Mouse (Mus musculus) embryonic facial prominence, embryonic 12.5 days (tissue): ENCODE results near the gene Tmem237. TPM values are rescaled to one million over a fixed set of nuclear protein-coding genes. Genes with fewer than 3 reads are reported as not detected.

Source experiments
- ATAC-seq: fragments of 200-750 bp; cut with Nextera tagmentation; 2 replicates; pipeline ENCODE4 v1.8.0; 2017; ENCODE audit not compliant: insufficient number of reproducible peaks, insufficient read depth, low FRiP score, low TSS enrichment
- H3K27ac ChIP-seq: fragments of 300-500 bp; sonication (generic); 2 replicates; pipeline ENCODE4 v1.5.1; 2016; ENCODE audit warnings: mild to moderate bottlenecking
- H3K27me3 ChIP-seq: fragments of 300-500 bp; sonication (generic); 2 replicates; pipeline ENCODE4 v1.6.1; 2016; ENCODE audit warnings: mild to moderate bottlenecking, moderate library complexity
- H3K36me3 ChIP-seq: fragments of 300-500 bp; sonication (generic); 2 replicates; pipeline ENCODE4 v1.6.1; 2016; ENCODE audit warnings: mild to moderate bottlenecking
- H3K4me1 ChIP-seq: fragments of 300-500 bp; sonication (generic); 2 replicates; pipeline ENCODE4 v1.6.1; 2016
- H3K4me2 ChIP-seq: fragments of 300-500 bp; sonication (generic); replicated peaks from 2 replicates; pipeline ENCODE4 v1.6.1; 2016; ENCODE audit warnings: mild to moderate bottlenecking, moderate library complexity
- H3K4me3 ChIP-seq: fragments of 300-500 bp; sonication (generic); 2 replicates; pipeline ENCODE4 v1.5.1; 2016; ENCODE audit warnings: mild to moderate bottlenecking
- H3K9ac ChIP-seq: fragments of 300-500 bp; sonication (generic); 2 replicates; pipeline ENCODE4 v1.6.1; 2016; ENCODE audit warnings: mild to moderate bottlenecking, moderate library complexity
- H3K9me3 ChIP-seq: fragments of 300-500 bp; sonication (generic); 2 replicates; pipeline ENCODE4 v1.6.1; 2016; ENCODE audit warnings: mild to moderate bottlenecking, moderate library complexity
- WGBS: fragments of 180-500 bp; shearing (Covaris S2); methylation state at CpG from one replicate; pipeline ENCODE4 v1.1.7; 2016; 5-methylcytosine and 5-hydroxymethylcytosine counted together
- polyA plus RNA-seq: library from polyadenylated mRNA; unstranded; fragments of >200 nt; fragmentation: Nextera tagmentation; extraction: Ambion mirVana; gene quantifications from 2 replicates; pipeline ENCODE4 v1.2.1, GENCODE M21; 2016

Tmem237 gene
- 35.6 and 37.0 TPM in 2 replicates for polyA plus RNA-seq

DNA sequence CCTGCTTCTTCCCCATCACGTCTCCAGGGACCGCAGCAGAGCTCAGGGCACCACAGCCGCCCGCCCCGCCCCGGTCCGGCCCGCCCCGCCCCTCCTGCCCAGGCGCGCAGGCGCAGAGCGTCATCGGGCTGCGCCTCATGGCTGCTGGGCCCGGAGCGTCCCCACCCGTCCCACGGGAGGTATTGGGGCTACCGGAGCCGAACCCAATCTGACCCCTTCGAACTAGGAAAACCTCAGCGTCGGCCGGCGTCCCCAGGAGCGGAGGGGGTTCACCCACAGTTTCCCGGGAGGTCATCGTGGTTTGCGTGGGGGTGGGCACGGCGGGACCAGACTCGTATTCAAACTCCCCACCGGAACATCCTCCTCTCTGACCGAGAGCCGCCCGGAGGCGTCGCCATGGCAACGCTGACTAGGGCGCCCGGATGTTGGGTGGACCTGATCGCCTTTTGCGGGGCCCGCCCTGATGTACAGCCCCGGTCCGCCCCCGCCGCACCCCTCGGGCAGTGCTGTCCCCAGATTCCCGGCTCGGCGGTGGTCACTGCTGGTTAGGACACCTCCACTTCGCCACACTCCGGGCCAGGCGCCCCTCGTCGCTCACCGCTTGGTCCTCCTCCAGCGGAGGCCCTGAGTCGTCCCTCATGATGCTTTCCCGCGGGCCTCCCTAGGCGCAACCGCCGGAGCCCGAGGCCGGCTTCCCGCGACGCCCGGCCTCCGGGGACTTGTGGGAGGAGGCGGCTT is at the start of gene Tmem237:
Tmem237 (minus strand) TSS at position 689 of the 738 bp plus-strand sequence.
- peak within 1 kb of the TSS; percentile 88 for H3K9ac ChIP-seq
- no peaks in the 10 kb centered on the region for H3K9me3 ChIP-seq
- peak within 1 kb of the TSS; percentile 85 for H3K27ac ChIP-seq
- H3K4me2 ChIP-seq: peak within 1 kb of the TSS; percentile 83
- H3K36me3 ChIP-seq: no peaks in the 10 kb centered on the region; the same call in 1 of the 2 replicates
- under 1% methylated on average over 71 of the region's 74 CpGs for WGBS
- peaks cover 5% of the 10 kb centered on the region; the same call in 1 of the 2 replicates for H3K4me1 ChIP-seq
- ATAC-seq: peak; percentile 98
- peak within 1 kb of the TSS; percentile 63 for H3K4me3 ChIP-seq
- no peaks in the 10 kb centered on the region for H3K27me3 ChIP-seq

DNA sequence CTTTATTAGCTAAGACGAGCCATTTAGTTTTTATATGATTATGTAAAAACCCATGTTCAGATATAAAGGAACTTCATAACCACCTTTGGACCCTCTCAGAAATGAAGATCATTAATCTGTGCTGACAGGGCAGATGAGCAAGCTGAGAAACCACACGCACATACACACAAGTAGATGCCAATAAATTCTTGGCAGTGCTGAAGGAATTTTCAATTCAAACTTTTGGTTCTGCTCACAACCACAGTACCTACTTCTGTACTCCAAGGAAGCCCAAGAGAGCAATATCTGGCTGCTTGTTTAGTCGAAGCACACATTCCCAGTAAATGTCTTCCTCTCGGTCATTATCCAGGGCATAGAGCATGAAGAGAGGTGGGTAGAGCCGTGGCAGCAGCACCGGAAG is 49.4 kb upstream of the Tmem237 start:
- H3K4me3 ChIP-seq: no peak overlapping the region
- H3K36me3 ChIP-seq: peaks cover 36% of the 10 kb centered on the region
- no peak for ATAC-seq
- H3K9me3 ChIP-seq: no peaks in the 10 kb centered on the region
- H3K4me2 ChIP-seq: no peak overlapping the region
- 0 out of 2 replicates have a peak, but pooled peaks cover 4% of the 10 kb centered on the region for H3K4me1 ChIP-seq
- H3K9ac ChIP-seq: no peak overlapping the region
- no peaks in the 10 kb centered on the region for H3K27me3 ChIP-seq
- WGBS: 86% methylated on average over 6 of the region's 6 CpGs
- H3K27ac ChIP-seq: no peak overlapping the region

DNA sequence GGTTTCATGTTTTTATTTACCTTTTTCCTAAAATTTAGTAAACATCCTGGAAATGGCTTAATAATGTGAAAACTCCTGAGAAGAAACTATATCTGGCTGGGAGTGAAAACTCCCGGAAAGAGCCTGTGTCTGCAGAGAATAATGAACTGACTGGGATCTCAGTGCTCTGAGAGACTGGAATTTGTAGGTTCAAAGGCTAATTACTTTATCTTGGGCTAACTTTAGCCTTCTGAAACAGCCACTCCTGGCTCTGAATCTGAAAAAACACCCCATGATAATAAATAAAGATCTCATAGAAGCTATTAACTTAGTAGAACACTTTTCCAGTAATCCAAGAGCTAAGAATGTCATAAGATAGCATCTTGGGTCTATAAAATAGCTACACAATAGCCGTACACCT is 48.3 kb upstream of the Tmem237 start:
- H3K4me1 ChIP-seq: 0 out of 2 replicates have a peak, but pooled peaks cover 4% of the 10 kb centered on the region
- H3K4me3 ChIP-seq: no peak overlapping the region
- 67% methylated on average over 2 of the region's 2 CpGs for WGBS
- H3K9ac ChIP-seq: no peak overlapping the region
- no peak overlapping the region for H3K27ac ChIP-seq
- H3K4me2 ChIP-seq: no peak overlapping the region
- no peaks in the 10 kb centered on the region for H3K9me3 ChIP-seq
- H3K27me3 ChIP-seq: no peaks in the 10 kb centered on the region
- no peak for ATAC-seq
- peaks cover 39% of the 10 kb centered on the region for H3K36me3 ChIP-seq

DNA sequence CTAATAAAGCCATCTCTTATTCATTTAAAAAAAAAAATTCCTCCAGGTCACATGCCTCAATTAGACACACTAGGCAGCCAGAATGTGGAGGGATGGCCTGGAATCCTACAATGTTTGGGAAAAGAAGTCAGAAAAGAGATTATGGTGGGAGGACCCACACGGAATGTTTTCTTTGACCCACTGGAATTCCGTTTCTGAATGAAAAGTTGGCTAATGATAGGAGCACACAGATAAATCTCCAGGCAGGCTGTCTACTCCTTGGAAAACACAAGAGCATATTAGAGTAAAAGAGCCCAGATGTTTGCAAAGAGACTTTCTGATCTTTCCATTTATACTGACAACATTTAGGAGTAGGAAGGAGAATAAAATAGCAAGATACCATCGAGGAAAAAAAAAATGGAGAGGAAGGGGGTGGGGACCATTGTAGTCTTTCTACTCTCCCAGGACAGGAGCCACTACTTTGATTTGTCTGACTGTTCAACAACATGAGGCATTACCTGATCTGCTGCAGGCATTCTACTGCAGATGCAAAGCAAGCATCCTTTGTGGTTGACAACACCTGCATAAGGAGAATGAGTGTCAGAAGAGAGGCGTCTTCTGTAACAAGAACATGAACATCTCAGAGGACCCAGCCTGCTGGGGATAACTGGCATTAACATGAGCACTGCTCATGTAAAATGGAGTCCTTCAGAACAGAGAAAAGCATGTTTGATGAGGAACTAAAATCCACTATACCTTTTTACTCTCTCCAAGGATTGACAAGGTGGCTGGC is 47.6 kb upstream of the Tmem237 start:
- Histone ChIP-seq H3K27ac (no peak overlapping the region), H3K4me2 (no peak overlapping the region), H3K4me3 (no peak overlapping the region), H3K36me3 (peaks cover 46% of the 10 kb centered on the region), H3K27me3 (no peaks in the 10 kb centered on the region), H3K4me1 (peaks cover 9% of the 10 kb centered on the region; the same call in 1 of the 2 replicates), H3K9ac (no peak overlapping the region), H3K9me3 (no peaks in the 10 kb centered on the region)
- no peak for ATAC-seq
- WGBS: 81% methylated on average over 4 of the region's 4 CpGs

DNA sequence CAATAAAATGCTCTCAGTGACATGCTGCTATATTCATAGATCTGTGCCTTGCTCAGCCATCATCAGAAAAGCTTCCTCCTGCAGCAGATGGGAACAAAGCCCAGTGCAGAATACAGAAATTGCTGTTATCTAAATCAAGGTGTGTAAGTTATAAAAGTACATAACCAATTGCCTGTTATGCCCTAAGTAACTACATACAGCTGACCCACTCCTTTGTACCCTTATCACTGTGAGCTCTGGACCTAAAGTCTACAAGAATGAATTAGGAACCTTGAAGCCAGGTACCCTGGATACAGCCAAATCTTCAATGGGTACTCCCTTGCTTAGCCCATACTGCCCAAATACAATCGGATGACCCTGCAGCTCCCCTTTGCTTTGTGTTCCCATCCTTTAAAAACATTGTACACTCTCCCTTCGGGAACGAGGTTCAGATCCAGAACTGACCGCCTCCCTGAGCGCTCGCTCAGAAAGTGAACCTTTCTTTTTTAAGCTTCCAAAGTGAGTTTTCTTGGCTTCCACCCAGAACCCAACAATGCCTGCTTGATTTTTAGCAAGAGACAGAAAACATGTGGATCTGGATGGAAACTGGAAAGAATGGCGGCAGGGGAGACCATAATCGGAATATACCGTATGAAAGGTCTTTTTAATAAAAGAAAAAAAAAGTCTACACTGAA is 46.2 kb upstream of the Tmem237 start:
- 95% methylated on average over 9 of the region's 9 CpGs for WGBS
- peaks cover 42% of the 10 kb centered on the region for H3K36me3 ChIP-seq

DNA sequence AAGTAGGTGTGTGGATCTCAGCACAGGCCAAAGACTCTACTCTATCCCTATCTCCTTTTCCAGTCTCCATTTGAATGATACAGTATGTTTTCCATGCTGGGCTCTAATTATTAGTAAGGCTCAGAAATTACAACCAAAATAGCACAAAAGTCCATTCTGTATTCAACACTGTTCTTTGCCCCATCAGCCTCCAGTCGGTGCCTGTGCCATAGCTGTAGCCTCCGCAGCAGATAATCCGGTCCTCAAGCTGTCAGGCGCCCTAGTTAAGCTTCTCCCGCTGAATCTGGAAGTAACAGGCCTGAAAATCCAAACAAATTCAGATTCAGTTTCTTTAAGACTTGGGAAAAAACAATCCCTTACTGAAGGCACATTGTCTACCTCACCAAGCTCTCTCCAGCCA is 43.7 kb upstream of the Tmem237 start:
- ATAC-seq: no peak
- H3K27ac ChIP-seq: no peak overlapping the region
- WGBS: 47% methylated on average over 5 of the region's 5 CpGs
- H3K27me3 ChIP-seq: no peaks in the 10 kb centered on the region
- H3K9ac ChIP-seq: no peak overlapping the region
- no peak overlapping the region for H3K4me3 ChIP-seq
- peaks cover 10% of the 10 kb centered on the region; the same call in 1 of the 2 replicates for H3K4me1 ChIP-seq
- H3K36me3 ChIP-seq: peaks cover 34% of the 10 kb centered on the region
- H3K9me3 ChIP-seq: no peaks in the 10 kb centered on the region
- H3K4me2 ChIP-seq: no peak overlapping the region

More for the DNA sequence above, 46.2 kb upstream of the Tmem237 start:
- Histone ChIP-seq H3K4me3 (no peak overlapping the region), H3K4me2 (no peak overlapping the region), H3K4me1 (peaks cover 10% of the 10 kb centered on the region; the same call in 1 of the 2 replicates), H3K9me3 (no peaks in the 10 kb centered on the region), H3K9ac (no peak overlapping the region), H3K27ac (no peak overlapping the region), H3K27me3 (no peaks in the 10 kb centered on the region)
- ATAC-seq: no peak

DNA sequence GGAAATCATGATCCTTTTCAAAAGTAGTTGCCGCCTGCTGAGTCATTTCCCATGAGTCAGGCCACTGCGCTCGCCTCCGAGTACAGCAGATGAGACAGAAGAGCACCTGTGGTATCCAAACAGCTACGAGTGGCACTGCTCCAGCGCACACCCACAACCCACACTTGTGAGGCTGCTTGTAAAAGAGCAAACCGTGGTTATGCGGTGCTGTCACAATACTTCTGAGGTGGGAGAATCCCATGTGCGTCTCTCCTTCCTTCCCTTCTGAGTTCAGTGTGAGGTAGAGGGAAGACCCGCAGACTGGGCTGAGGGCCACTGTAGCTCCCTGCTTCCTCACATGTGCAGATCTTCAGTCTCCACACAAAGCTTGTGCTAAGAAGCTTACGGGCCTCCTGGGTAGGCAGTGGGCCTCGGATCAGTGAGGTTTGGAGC is 42.8 kb upstream of the Tmem237 start, which contains the start of gene Mpp4:
Mpp4 (minus strand) TSS at position 360 of the 432 bp plus-strand sequence.
- Histone ChIP-seq H3K27me3 (no peaks in the 10 kb centered on the region), H3K36me3 (peaks cover 31% of the 10 kb centered on the region), H3K4me3 (no peak within 1 kb of the TSS), H3K27ac (no peak within 1 kb of the TSS), H3K4me2 (no peak within 1 kb of the TSS), H3K9me3 (no peaks in the 10 kb centered on the region), H3K9ac (no peak within 1 kb of the TSS), H3K4me1 (peaks cover 10% of the 10 kb centered on the region; the same call in 1 of the 2 replicates)
- no peak for ATAC-seq
- WGBS: 45% methylated on average over 12 of the region's 12 CpGs

DNA sequence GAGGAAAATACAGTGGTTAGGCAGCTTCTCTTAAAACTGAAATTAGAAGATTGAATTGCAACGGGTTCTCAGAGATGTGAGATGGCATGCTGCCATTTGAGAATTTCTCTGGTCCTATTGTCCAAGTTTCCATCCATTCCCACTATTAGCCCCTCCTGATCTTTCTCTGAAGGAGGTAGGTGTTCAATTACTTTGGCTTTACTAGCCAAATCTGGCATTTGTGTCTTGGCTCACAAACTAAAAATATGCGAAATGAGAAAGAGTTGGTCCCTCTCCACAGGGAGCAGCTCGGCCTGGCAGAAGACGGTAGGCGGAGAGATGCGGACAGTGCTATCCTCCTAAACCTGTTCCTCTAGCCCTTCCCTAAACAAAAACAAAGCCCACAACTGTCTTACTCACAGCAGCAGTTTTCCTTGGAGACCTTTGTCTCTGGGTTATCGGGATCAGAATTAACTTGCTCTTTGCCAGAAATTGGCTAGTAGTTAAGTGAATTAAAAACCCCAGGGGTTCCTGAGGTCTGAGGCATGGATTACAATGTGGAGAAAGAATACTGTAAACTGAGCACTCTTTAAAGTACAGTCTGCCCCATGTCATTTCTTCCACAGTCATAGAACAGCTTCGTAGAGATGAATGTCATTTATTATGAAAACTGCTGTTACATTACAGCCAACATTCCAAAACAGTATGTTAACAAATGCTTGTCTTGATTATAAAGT is 42.3 kb upstream of the Tmem237 start:
- H3K36me3 ChIP-seq: peaks cover 28% of the 10 kb centered on the region
- peaks cover 10% of the 10 kb centered on the region; the same call in 1 of the 2 replicates for H3K4me1 ChIP-seq
- no peaks in the 10 kb centered on the region for H3K27me3 ChIP-seq
- ATAC-seq: no peak
- no peaks in the 10 kb centered on the region for H3K9me3 ChIP-seq
- no peak overlapping the region for H3K9ac ChIP-seq
- no peak overlapping the region for H3K4me2 ChIP-seq
- H3K4me3 ChIP-seq: no peak overlapping the region
- no peak overlapping the region for H3K27ac ChIP-seq
- 48% methylated on average over 8 of the region's 8 CpGs for WGBS

DNA sequence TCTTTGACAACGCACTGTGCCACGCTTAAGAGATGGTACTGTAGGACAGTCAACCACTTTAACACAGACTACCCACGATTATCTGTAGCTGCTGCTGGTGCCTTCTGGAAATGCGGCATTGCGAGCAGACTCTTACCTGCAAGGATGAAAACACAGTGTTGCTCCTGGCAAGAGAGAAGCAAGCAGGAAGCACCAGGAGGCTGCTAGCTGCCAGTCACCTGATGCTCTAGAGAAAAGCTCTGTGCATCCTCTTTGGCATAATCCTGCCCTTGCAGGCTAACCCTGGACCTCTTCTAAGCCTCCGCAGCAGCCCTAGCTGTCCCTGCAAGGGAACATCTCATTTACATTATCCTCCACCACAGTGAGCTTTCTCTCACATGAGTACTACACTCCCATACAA is 41.2 kb upstream of the Tmem237 start:
- H3K4me2 ChIP-seq: no peak overlapping the region
- no peak for ATAC-seq
- H3K9me3 ChIP-seq: no peaks in the 10 kb centered on the region
- no peak overlapping the region for H3K27ac ChIP-seq
- peaks cover 17% of the 10 kb centered on the region for H3K36me3 ChIP-seq
- H3K4me1 ChIP-seq: peaks cover 10% of the 10 kb centered on the region; the same call in 1 of the 2 replicates
- H3K9ac ChIP-seq: no peak overlapping the region
- H3K27me3 ChIP-seq: no peaks in the 10 kb centered on the region
- 72% methylated on average over 6 of the region's 6 CpGs for WGBS
- no peak overlapping the region for H3K4me3 ChIP-seq

DNA sequence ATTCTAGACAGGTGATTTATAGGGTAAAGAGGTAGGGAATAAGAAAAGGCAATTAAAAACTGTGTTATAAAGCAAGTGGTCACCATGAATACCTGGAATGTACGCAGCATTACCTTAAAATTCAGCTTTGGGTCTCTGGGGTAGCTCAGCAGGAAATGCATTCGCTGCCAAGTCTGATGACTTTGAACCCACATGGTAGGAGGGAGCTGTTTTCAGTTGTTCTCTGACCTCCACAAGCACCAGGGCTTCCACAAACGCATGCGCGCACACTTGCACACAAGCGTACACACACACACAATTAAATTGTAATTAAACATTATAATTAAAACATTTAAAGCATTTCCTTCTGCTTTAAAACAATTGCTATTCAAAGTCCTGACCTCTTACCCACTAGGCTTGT is 40.7 kb upstream of the Tmem237 start:
- Histone ChIP-seq H3K9me3 (no peaks in the 10 kb centered on the region), H3K4me2 (no peak overlapping the region), H3K4me3 (no peak overlapping the region), H3K9ac (no peak overlapping the region), H3K4me1 (peaks cover 10% of the 10 kb centered on the region; the same call in 1 of the 2 replicates), H3K27ac (no peak overlapping the region), H3K27me3 (no peaks in the 10 kb centered on the region), H3K36me3 (peaks cover 12% of the 10 kb centered on the region)
- ATAC-seq: no peak
- 84% methylated on average over 6 of the region's 6 CpGs for whole genome bisulfite sequencing

DNA sequence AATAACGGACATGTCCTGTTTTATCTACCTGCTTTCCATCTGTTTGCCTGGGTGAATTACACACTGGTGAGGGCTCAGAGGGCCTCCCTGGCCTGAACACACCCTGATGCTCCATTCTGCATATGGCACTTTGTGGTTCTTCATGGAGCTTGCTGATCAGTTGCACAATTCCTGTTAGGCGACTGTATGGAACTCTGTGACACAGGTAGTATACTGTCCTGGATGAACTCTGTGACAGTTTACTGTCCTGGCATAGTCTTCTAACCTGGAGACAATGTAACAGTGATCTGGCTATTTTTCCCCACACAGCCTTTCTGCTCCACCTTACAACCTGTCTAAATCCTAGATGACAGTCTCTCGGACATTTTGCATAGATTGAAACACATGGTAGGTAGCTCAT is 38.9 kb upstream of the Tmem237 start:
- WGBS: 90% methylated on average over 3 of the region's 3 CpGs
- H3K27me3 ChIP-seq: no peaks in the 10 kb centered on the region
- ATAC-seq: no peak
- no peak overlapping the region for H3K27ac ChIP-seq
- no peak overlapping the region for H3K4me2 ChIP-seq
- peaks cover 10% of the 10 kb centered on the region for H3K36me3 ChIP-seq
- H3K4me3 ChIP-seq: no peak overlapping the region
- H3K9me3 ChIP-seq: no peaks in the 10 kb centered on the region
- H3K9ac ChIP-seq: no peak overlapping the region
- H3K4me1 ChIP-seq: peaks cover 10% of the 10 kb centered on the region; the same call in 1 of the 2 replicates
